Mouse (Mus musculus): ENCODE measurements around the gene Phf1.
"Not testable (repeated sequence)": the region's sequence is repeated elsewhere in the genome, so short reads cannot be mapped to it uniquely, and the experiment has no call there.

Phf1 gene

GRCm38 (mm10) chr17:26951406-26951805 is 18.6 kb downstream of the Phf1 start:
- peak in 1 of 2 experiments; percentile 45 for DNase-seq

GRCm38 (mm10) chr17:26951952-26952877 is 19.4 kb downstream of the Phf1 start:
- DNase-seq, result no peak

- DNase-seq, result no peak
These were observed 20.3 kb downstream of the Phf1 start for GRCm38 (mm10) chr17:26953201-26953600.

- no peak for DNase-seq
These were observed 20.9 kb downstream of the Phf1 start for GRCm38 (mm10) chr17:26953726-26954125.

- DNase-seq, result no peak
These were observed 23.5 kb downstream of the Phf1 start for GRCm38 (mm10) chr17:26956309-26956708.

GRCm38 (mm10) chr17:26956895-26957294 is 24.0 kb downstream of the Phf1 start:
- DNase-seq, result no peak

GRCm38 (mm10) chr17:26957872-26958271 is 25.0 kb downstream of the Phf1 start:
- DNase-seq, result no peak

GRCm38 (mm10) chr17:26958880-26959279 is 26.0 kb downstream of the Phf1 start:
- no peak for DNase-seq

GRCm38 (mm10) chr17:26959815-26960214 is 27.0 kb downstream of the Phf1 start:
- DNase-seq, result no peak

- DNase-seq, result no peak
These were observed 28.9 kb downstream of the Phf1 start for GRCm38 (mm10) chr17:26961572-26962240.

GRCm38 (mm10) chr17:26966993-26967392 is 34.1 kb downstream of the Phf1 start:
- no peak for DNase-seq

GRCm38 (mm10) chr17:26967477-26967876 is 34.6 kb downstream of the Phf1 start:
- no peak for DNase-seq

GRCm38 (mm10) chr17:26968200-26968611 is 35.4 kb downstream of the Phf1 start:
- DNase-seq, result no peak

- DNase-seq, result no peak
These were observed 36.4 kb downstream of the Phf1 start for GRCm38 (mm10) chr17:26969257-26969656.

- DNase-seq, result no peak
These were observed 37.4 kb downstream of the Phf1 start for GRCm38 (mm10) chr17:26970221-26970620.

GRCm38 (mm10) chr17:26971247-26971905 is 38.5 kb downstream of the Phf1 start:
- DNase-seq, result no peak

GRCm38 (mm10) chr17:26972107-26972506 is 39.3 kb downstream of the Phf1 start:
- DNase-seq, result no peak

- DNase-seq, result peak; percentile 94 to 95
These were observed 40.1 kb downstream of the Phf1 start, which contains the start of gene Zbtb9 for GRCm38 (mm10) chr17:26972703-26973574. Gene Zbtb9, plus strand, starts transcription at chr17:26973167.

GRCm38 (mm10) chr17:26974547-26974946 is 41.7 kb downstream of the Phf1 start:
- DNase-seq, result no peak

GRCm38 (mm10) chr17:26975415-26975814 is 42.6 kb downstream of the Phf1 start:
- DNase-seq, result no peak

- not testable (repeated sequence) for DNase-seq
These were observed 44.5 kb downstream of the Phf1 start for GRCm38 (mm10) chr17:26977354-26977753.

GRCm38 (mm10) chr17:26979426-26979825 is 46.6 kb downstream of the Phf1 start:
- no peak for DNase-seq
